Mouse (Mus musculus) thymus, adult 2 months (tissue): Measurements from ENCODE around the gene Gfy.

Experiments
- CTCF ChIP-seq: fragments of 200-500 bp; IDR thresholded peaks from 2 replicates; pipeline ENCODE4 v1.5.1; 2012; ENCODE audit warnings: mild to moderate bottlenecking, control low read depth, low read length, moderate library complexity, borderline replicate concordance; ENCODE audit not compliant: control insufficient read depth, poor library complexity, insufficient read depth; ENCODE audit errors: extremely low read depth
- POLR2A ChIP-seq: fragments of 200-500 bp; IDR thresholded peaks from 2 replicates; pipeline ENCODE4 v1.6.1; 2012; ENCODE audit warnings: mild to moderate bottlenecking, low read length, control low read depth, moderate library complexity; ENCODE audit not compliant: control insufficient read depth, poor library complexity, insufficient read depth; ENCODE audit errors: extremely low read depth

DNA sequence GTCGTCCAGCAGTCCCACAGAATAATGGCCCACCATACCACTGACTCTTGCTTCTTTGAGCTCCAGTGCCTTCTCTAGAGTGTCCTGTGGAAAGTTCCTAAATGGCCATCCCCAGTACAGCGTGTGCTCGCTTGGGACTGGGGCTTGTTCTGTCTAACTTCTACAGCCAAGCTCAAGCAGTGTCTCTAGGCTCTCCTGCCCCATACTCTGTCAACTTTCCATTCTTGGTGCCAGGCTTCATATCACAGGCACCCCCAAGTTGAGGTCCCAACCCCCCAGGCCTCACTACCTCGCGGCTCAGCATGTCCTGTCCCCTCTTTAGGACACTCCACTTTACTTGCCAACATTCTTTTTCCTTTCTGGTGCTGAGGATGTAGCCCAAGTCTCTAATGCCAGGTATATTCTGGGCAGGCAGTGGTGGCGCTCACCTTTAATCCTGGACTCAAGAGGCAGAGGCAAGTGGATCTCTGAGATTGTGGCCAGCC lies 19.0 kb downstream of the Gfy start:
- TF ChIP-seq CTCF (no peak), POLR2A (no peak)
